ENCODE assay signal across 8 mouse cellular contexts in genomic region chr8:94837662-94838574, GRCm38 (mm10). TPM values are rescaled to one million over a fixed set of nuclear protein-coding genes. Genes with fewer than 3 reads are reported as not detected.
DNase-seq lines count a peak whose midpoint lies in the region; ATAC-seq lines count a peak whose summit lies in the region.

Gene Coq9 (plus strand): TSS chr8:94838321.
Gene Ciapin1 (minus strand): TSS chr8:94838358.

- WGBS in heart, embryonic 14.5 days = under 1% methylated on average over 82 of the region's 82 CpGs
- WGBS in liver, embryonic 13.5 days (ENCODE audit: insufficient replicate concordance) = under 1% methylated on average over 82 of the region's 82 CpGs
- WGBS in stomach, embryonic 16.5 days = under 1% methylated on average over 82 of the region's 82 CpGs

- peak within 1 kb of the TSS; percentile 99 for H3K9ac ChIP-seq in heart, embryonic 14.5 days (ENCODE audit: low read length)
- peak within 1 kb of the TSS; percentile 96 for H3K9ac ChIP-seq in liver, embryonic 13.5 days
- peak within 1 kb of the TSS; percentile 98 for H3K9ac ChIP-seq in stomach, embryonic 16.5 days (ENCODE audit: low read length)

- peak; percentile 95 for ATAC-seq in heart, embryonic 14.5 days (ENCODE audit: insufficient number of reproducible peaks, insufficient read depth, low FRiP score, low read depth)
- ATAC-seq in liver, embryonic 13.5 days (ENCODE audit: low read depth) = peak; percentile 95
- ATAC-seq in stomach, embryonic 16.5 days (ENCODE audit: insufficient read depth, low FRiP score) = peak; percentile 98

- DNase-seq in CD4-positive, CD25-positive, alpha-beta regulatory T cell, adult 2 months (ENCODE audit: low read depth, low spot score) = peak; percentile 98
- DNase-seq in fibroblast of lung, adult 2 months (ENCODE audit: low read depth) = peak; percentile 83
- peak; percentile 97 for DNase-seq in kidney, postnatal 14 days
- DNase-seq in liver, embryonic 13.5 days = peak; percentile 93
- peak; percentile 94 for DNase-seq in neural tube, embryonic 10.5 days (ENCODE audit: extremely low spot score, low spot score)

- H3K27me3 ChIP-seq in heart, embryonic 14.5 days (ENCODE audit: control insufficient read depth, insufficient read depth, low read length) = no peaks in the 10 kb centered on the region
- H3K27me3 ChIP-seq in liver, embryonic 13.5 days = no peaks in the 10 kb centered on the region
- no peaks in the 10 kb centered on the region for H3K27me3 ChIP-seq in stomach, embryonic 16.5 days (ENCODE audit: control insufficient read depth, insufficient read depth, low read length)

- peak within 1 kb of the TSS; percentile 91 for H3K4me2 ChIP-seq in heart, embryonic 14.5 days (ENCODE audit: low read length)
- peak within 1 kb of the TSS; percentile 78 for H3K4me2 ChIP-seq in liver, embryonic 13.5 days
- peak within 1 kb of the TSS; percentile 90 for H3K4me2 ChIP-seq in stomach, embryonic 16.5 days (ENCODE audit: low read depth, low read length)

- H3K36me3 ChIP-seq in heart, embryonic 14.5 days (ENCODE audit: control insufficient read depth, insufficient read depth, low read length) = peaks cover 8% of the 10 kb centered on the region
- H3K36me3 ChIP-seq in liver, embryonic 13.5 days = peaks cover 6% of the 10 kb centered on the region
- H3K36me3 ChIP-seq in stomach, embryonic 16.5 days (ENCODE audit: control insufficient read depth, insufficient read depth, low read length) = no peaks in the 10 kb centered on the region

- H3K4me3 ChIP-seq in brown adipose tissue, adult 24 weeks (ENCODE audit: insufficient read depth, low read depth, low read length) = peak within 1 kb of the TSS; percentile 84
- H3K4me3 ChIP-seq in heart, embryonic 14.5 days (ENCODE audit: control insufficient read depth in 1 of 2, insufficient read depth in 1 of 2, low read depth in 1 of 2, low read length in 2 of 2) = peak within 1 kb of the TSS; percentile 90 to 98
- peak within 1 kb of the TSS; percentile 81 for H3K4me3 ChIP-seq in liver, embryonic 13.5 days (replicated peaks)
- H3K4me3 ChIP-seq in stomach, embryonic 16.5 days (replicated peaks; ENCODE audit: low read length) = peak within 1 kb of the TSS; percentile 98

- H3K9me3 ChIP-seq in heart, embryonic 14.5 days (ENCODE audit: control insufficient read depth, low read length) = no peaks in the 10 kb centered on the region
- H3K9me3 ChIP-seq in liver, embryonic 13.5 days (replicated peaks) = no peaks in the 10 kb centered on the region
- no peaks in the 10 kb centered on the region for H3K9me3 ChIP-seq in stomach, embryonic 16.5 days (replicated peaks; ENCODE audit: control insufficient read depth, low read length)

- no peaks in the 10 kb centered on the region for H3K4me1 ChIP-seq in brown adipose tissue, adult 24 weeks (ENCODE audit: control insufficient read depth, insufficient read depth, insufficient read length, low read length)
- peaks cover 5 to 11% of the 10 kb centered on the region in 2 experiments for H3K4me1 ChIP-seq in heart, embryonic 14.5 days (ENCODE audit: control insufficient read depth in 2 of 2, insufficient read depth in 2 of 2, low read length in 2 of 2)
- peaks cover 49% of the 10 kb centered on the region for H3K4me1 ChIP-seq in liver, embryonic 13.5 days (replicated peaks)
- H3K4me1 ChIP-seq in stomach, embryonic 16.5 days (ENCODE audit: control insufficient read depth, insufficient read depth, low read length) = peaks cover 16% of the 10 kb centered on the region

- peak within 1 kb of the TSS; percentile 97 for H3K27ac ChIP-seq in brown adipose tissue, adult 24 weeks (replicated peaks; ENCODE audit: low read depth, low read length)
- peak within 1 kb of the TSS; percentile 95 to 99 for H3K27ac ChIP-seq in heart, embryonic 14.5 days (replicated peaks in 1 of 2; ENCODE audit: control insufficient read depth in 1 of 2, insufficient read depth in 1 of 2, low read depth in 2 of 2, low read length in 2 of 2)
- H3K27ac ChIP-seq in liver, embryonic 13.5 days = peak within 1 kb of the TSS; percentile 93
- H3K27ac ChIP-seq in stomach, embryonic 16.5 days (ENCODE audit: low read length) = peak within 1 kb of the TSS; percentile 96

RNA-seq across cellular contexts. Expression of gene Coq9, which starts in this region (rescaled TPM):
- 313 and 387 TPM in 2 replicates for polyA plus RNA-seq in brown adipose tissue, adult 24 weeks (2012; ENCODE audit: insufficient read depth, insufficient read length, missing spikeins)
- 175 and 181 TPM in 2 replicates for polyA plus RNA-seq in heart, embryonic 14.5 days (2014; fragmentation: Nextera tagmentation; extraction: Ambion mirVana)
- 51.4 and 51.5 TPM in 2 replicates for polyA plus RNA-seq in liver, embryonic 13.5 days (2015; fragmentation: Nextera tagmentation; extraction: Ambion mirVana)
- polyA plus RNA-seq in stomach, embryonic 16.5 days (2015; fragmentation: Nextera tagmentation; extraction: Ambion mirVana) = 84.6 and 94.3 TPM in 2 replicates

RNA-seq across cellular contexts. Expression of gene Ciapin1, which starts in this region (rescaled TPM):
- polyA plus RNA-seq in brown adipose tissue, adult 24 weeks (2012; ENCODE audit: insufficient read depth, insufficient read length, missing spikeins) = 61.4 and 80.8 TPM in 2 replicates
- 72.7 and 80.2 TPM in 2 replicates for polyA plus RNA-seq in heart, embryonic 14.5 days (2014; fragmentation: Nextera tagmentation; extraction: Ambion mirVana)
- polyA plus RNA-seq in liver, embryonic 13.5 days (2015; fragmentation: Nextera tagmentation; extraction: Ambion mirVana) = 66.7 and 68.0 TPM in 2 replicates
- 78.3 and 84.7 TPM in 2 replicates for polyA plus RNA-seq in stomach, embryonic 16.5 days (2015; fragmentation: Nextera tagmentation; extraction: Ambion mirVana)

Comparison
In these comparisons a context has a peak if more than half of its experiments do, and no peak if none do; other contexts are left out.
1. Peak in every context shown above with its lines: DNase-seq, ATAC-seq, H3K4me3 ChIP-seq and H3K27ac ChIP-seq.